Mouse (Mus musculus): ENCODE results near the gene Gm17535. TPM values are rescaled to one million over a fixed set of nuclear protein-coding genes. Genes with fewer than 3 reads are reported as not detected.
"Not testable (repeated sequence)": the region's sequence is repeated elsewhere in the genome, so short reads cannot be mapped to it uniquely, and the experiment has no call there.

Gm17535 gene
- total and polyA plus RNA-seq, 2 experiments from 2014 or later, result not detected

DNA sequence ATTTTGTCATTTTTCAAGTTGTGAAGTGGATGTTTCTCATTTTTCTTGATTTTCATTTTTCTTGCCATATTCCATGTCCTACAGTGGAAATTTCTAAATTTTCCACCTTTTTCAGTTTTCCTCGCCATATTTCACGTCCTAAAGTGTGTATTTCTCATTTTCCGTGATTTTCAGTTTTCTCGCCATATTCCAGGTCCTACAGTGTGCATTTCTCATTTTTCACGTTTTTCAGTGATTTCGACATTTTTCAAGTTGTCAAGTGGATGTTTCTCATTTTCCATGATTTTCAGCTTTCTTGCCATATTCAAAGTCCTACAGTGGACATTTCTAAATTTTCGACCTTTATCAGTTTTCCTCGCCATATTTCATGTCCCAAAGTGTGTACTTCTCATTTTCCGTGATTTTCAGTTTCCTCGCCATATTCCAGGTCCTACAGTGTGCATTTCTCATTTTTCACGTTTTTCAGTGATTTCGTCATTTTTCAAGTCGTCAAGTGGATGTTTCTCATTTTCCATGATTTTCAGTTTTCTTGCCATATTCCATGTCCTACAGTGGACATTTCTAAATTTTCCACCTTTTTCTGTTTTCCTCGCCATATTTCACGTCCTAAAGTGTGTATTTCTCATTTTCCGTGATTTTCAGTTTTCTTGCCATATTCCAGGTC lies 10.3 kb upstream of the Gm17535 start:
- not testable (repeated sequence) for ATAC-seq; H3K4me3 ChIP-seq (ENCODE audit: low read length); DNase-seq (ENCODE audit: low spot score)

GRCm38 (mm10) chr9:3024912-3025467 lies 9.4 kb upstream of the Gm17535 start, which contains the start of gene Gm10717:
Gene Gm10717, plus strand, starts transcription at chr9:3025417.
- not testable (repeated sequence) for H3K27ac ChIP-seq; H3K36me3 ChIP-seq (ENCODE audit: insufficient read depth, low read length); ATAC-seq; DNase-seq (ENCODE audit: low spot score); H3K27me3 ChIP-seq (ENCODE audit: insufficient read depth, low read length); H3K9me3 ChIP-seq (ENCODE audit: low read length); H3K9ac ChIP-seq (replicated peaks; ENCODE audit: low read length); H3K4me2 ChIP-seq (ENCODE audit: low read depth, low read length); H3K4me1 ChIP-seq (ENCODE audit: insufficient read depth, low read length); H3K4me3 ChIP-seq (ENCODE audit: low read length)
- 73% methylated on average over 12 of the region's 12 CpGs for WGBS

More for the DNA sequence above, 10.3 kb upstream of the Gm17535 start:
- not testable (repeated sequence) for H3K4me2 ChIP-seq (ENCODE audit: low read depth, low read length); H3K9me3 ChIP-seq (ENCODE audit: low read length); H3K27me3 ChIP-seq (ENCODE audit: insufficient read depth, low read length); H3K27ac ChIP-seq; H3K4me1 ChIP-seq (ENCODE audit: insufficient read depth, low read length); H3K36me3 ChIP-seq (ENCODE audit: insufficient read depth, low read length); H3K9ac ChIP-seq (replicated peaks; ENCODE audit: low read length)
- WGBS, result 68% methylated on average over 15 of the region's 16 CpGs

- H3K27ac ChIP-seq; H3K4me1 ChIP-seq (ENCODE audit: insufficient read depth, low read length); DNase-seq (ENCODE audit: low spot score); H3K9me3 ChIP-seq (ENCODE audit: low read length); ATAC-seq; H3K36me3 ChIP-seq (ENCODE audit: insufficient read depth, low read length); H3K4me3 ChIP-seq (ENCODE audit: low read length); H3K4me2 ChIP-seq (ENCODE audit: low read depth, low read length); H3K27me3 ChIP-seq (ENCODE audit: insufficient read depth, low read length); H3K9ac ChIP-seq (replicated peaks; ENCODE audit: low read length): not testable (repeated sequence)
- WGBS, result 65% methylated on average over 4 of the region's 6 CpGs
These were observed 8.7 kb upstream of the Gm17535 start for GRCm38 (mm10) chr9:3025653-3026052.

GRCm38 (mm10) chr9:3026136-3026535 lies 8.3 kb upstream of the Gm17535 start:
- not testable (repeated sequence) for DNase-seq (ENCODE audit: low spot score); H3K27me3 ChIP-seq (ENCODE audit: insufficient read depth, low read length); H3K9ac ChIP-seq (replicated peaks; ENCODE audit: low read length); ATAC-seq; H3K4me3 ChIP-seq (ENCODE audit: low read length); H3K4me2 ChIP-seq (ENCODE audit: low read depth, low read length); H3K4me1 ChIP-seq (ENCODE audit: insufficient read depth, low read length); H3K9me3 ChIP-seq (ENCODE audit: low read length); H3K36me3 ChIP-seq (ENCODE audit: insufficient read depth, low read length); H3K27ac ChIP-seq
- 76% methylated on average over 5 of the region's 5 CpGs for WGBS

- DNase-seq (ENCODE audit: low spot score); ATAC-seq; H3K36me3 ChIP-seq (ENCODE audit: insufficient read depth, low read length); H3K4me1 ChIP-seq (ENCODE audit: insufficient read depth, low read length); H3K9me3 ChIP-seq (ENCODE audit: low read length); H3K27ac ChIP-seq; H3K4me2 ChIP-seq (ENCODE audit: low read depth, low read length); H3K4me3 ChIP-seq (ENCODE audit: low read length); H3K9ac ChIP-seq (replicated peaks; ENCODE audit: low read length); H3K27me3 ChIP-seq (ENCODE audit: insufficient read depth, low read length): not testable (repeated sequence)
- 68% methylated on average over 9 of the region's 9 CpGs for WGBS
These were observed 7.7 kb upstream of the Gm17535 start for GRCm38 (mm10) chr9:3026741-3027140.

DNA sequence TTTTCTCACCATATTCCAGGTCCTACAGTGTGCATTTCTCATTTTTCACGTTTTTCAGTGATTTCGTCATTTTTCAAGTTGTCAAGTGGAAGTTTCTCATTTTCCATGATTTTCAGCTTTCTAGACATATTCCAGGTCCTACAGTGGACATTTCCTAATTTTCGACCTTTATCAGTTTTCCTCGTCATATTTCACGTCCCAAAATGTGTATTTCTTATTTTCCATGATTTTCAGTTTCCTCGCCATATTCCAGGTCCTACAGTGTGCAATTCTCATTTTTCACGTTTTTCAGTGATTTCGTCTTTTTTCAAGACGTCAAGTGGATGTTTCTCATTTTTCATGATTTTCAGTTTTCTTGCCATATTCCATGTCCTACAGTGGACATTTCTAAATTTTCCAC lies 7.2 kb upstream of the Gm17535 start:
- not testable (repeated sequence) for H3K4me3 ChIP-seq (ENCODE audit: low read length); ATAC-seq; H3K9me3 ChIP-seq (ENCODE audit: low read length); H3K4me2 ChIP-seq (ENCODE audit: low read depth, low read length); H3K36me3 ChIP-seq (ENCODE audit: insufficient read depth, low read length); H3K4me1 ChIP-seq (ENCODE audit: insufficient read depth, low read length); H3K9ac ChIP-seq (replicated peaks; ENCODE audit: low read length); H3K27ac ChIP-seq; H3K27me3 ChIP-seq (ENCODE audit: insufficient read depth, low read length)
- DNase-seq (ENCODE audit: low spot score), result peak; percentile 66
- WGBS, result 73% methylated on average over 9 of the region's 9 CpGs

GRCm38 (mm10) chr9:3029276-3030000 lies 5.0 kb upstream of the Gm17535 start:
- ATAC-seq; H3K4me1 ChIP-seq (ENCODE audit: insufficient read depth, low read length); H3K9ac ChIP-seq (replicated peaks; ENCODE audit: low read length); H3K27ac ChIP-seq; H3K36me3 ChIP-seq (ENCODE audit: insufficient read depth, low read length); DNase-seq (ENCODE audit: low spot score); H3K9me3 ChIP-seq (ENCODE audit: low read length); H3K4me2 ChIP-seq (ENCODE audit: low read depth, low read length); H3K4me3 ChIP-seq (ENCODE audit: low read length); H3K27me3 ChIP-seq (ENCODE audit: insufficient read depth, low read length): not testable (repeated sequence)
- 65% methylated on average over 12 of the region's 16 CpGs for WGBS

DNA sequence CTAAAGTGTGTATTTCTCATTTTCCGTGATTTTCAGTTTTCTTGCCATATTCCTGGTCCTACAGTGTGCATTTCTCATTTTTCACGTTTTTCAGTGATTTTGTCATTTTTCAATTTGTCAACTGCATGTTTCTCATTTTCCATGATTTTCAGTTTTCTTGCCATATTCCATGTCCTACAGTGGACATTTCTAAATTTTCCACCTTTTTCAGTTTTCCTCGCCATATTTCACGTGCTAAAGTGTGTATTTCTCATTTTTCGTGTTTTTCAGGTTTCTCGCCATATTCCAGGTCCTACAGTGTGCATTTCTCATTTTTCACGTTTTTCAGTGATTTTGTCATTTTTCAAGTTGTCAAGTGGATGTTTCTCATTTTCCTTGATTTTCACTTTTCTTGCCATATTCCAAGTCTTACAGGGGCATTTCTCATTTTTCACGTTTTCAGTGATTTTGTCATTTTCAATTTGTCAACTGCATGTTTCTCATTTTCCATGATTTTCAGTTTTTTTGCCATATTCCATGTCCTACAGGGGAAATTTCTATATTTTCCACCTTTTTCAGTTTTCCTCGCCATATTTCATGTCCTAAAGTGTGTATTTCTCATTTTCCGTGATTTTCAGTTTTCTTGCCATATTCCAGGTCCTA lies 3.6 kb upstream of the Gm17535 start:
- not testable (repeated sequence) for H3K27ac ChIP-seq; H3K9me3 ChIP-seq (ENCODE audit: low read length); H3K36me3 ChIP-seq (ENCODE audit: insufficient read depth, low read length); H3K9ac ChIP-seq (replicated peaks; ENCODE audit: low read length); H3K4me1 ChIP-seq (ENCODE audit: insufficient read depth, low read length); H3K4me3 ChIP-seq (ENCODE audit: low read length); H3K27me3 ChIP-seq (ENCODE audit: insufficient read depth, low read length); H3K4me2 ChIP-seq (ENCODE audit: low read depth, low read length)
- ATAC-seq (peak; percentile 54; the same call in 1 of the 2 replicates), DNase-seq (ENCODE audit: low spot score) (peak; percentile 92)
- WGBS, result 66% methylated on average over 2 of the region's 10 CpGs

- WGBS, result 73% methylated on average over 6 of the region's 8 CpGs
These were observed 2.2 kb downstream of the Gm17535 start, which contains the start of gene Gm10715 for GRCm38 (mm10) chr9:3036577-3036976. Gene Gm10715, plus strand, starts transcription at chr9:3036877.

More at GRCm38 (mm10) chr9:3036577-3036976, 2.2 kb downstream of the Gm17535 start, which contains the start of gene Gm10715:
- H3K4me2 ChIP-seq (ENCODE audit: low read depth, low read length); DNase-seq (ENCODE audit: low spot score); H3K9me3 ChIP-seq (ENCODE audit: low read length); H3K4me1 ChIP-seq (ENCODE audit: insufficient read depth, low read length); H3K9ac ChIP-seq (replicated peaks; ENCODE audit: low read length); H3K4me3 ChIP-seq (ENCODE audit: low read length); H3K27ac ChIP-seq; H3K27me3 ChIP-seq (ENCODE audit: insufficient read depth, low read length); ATAC-seq; H3K36me3 ChIP-seq (ENCODE audit: insufficient read depth, low read length): not testable (repeated sequence)

Measured in hindbrain, postnatal 0 days (tissue).